Mouse (Mus musculus) urinary bladder, postnatal 14 days (tissue): ENCODE measurements at regions not wholly inside any gene's neighbourhood (a gene's known extent, or its start where the extent isn't known, plus 50 kb on each side); places are given as distances from the start of the nearest gene placed in this dataset.

Experiments used
- DNase-seq: peaks from one replicate; pipeline ENCODE4 v3.0.0; 2021; ENCODE audit warnings: low spot score

GRCm38 (mm10) chr17:64499281-64499997, 101.1 kb upstream of the Man2a1 start:
- DNase-seq, result peak; percentile 49

DNA sequence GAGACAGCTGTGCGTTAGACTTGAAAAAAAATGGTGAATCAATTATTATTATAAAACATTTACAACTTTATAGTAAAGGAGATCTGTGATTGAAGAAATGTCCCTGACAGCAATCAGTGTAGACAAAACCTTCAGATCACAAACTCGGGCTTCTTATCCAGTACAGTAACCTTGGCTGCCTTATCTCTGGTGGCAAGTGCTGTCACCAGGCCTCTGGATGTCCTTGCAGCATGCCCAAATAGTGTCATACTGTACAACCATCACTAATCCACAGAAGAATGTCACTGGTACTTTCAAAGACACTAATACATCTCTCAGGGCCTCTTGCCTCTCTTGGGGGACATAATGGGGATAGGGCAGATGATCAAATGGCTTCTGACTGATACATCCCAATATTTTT, 98.2 kb upstream of the Man2a1 start:
- no peak for DNase-seq

DNA sequence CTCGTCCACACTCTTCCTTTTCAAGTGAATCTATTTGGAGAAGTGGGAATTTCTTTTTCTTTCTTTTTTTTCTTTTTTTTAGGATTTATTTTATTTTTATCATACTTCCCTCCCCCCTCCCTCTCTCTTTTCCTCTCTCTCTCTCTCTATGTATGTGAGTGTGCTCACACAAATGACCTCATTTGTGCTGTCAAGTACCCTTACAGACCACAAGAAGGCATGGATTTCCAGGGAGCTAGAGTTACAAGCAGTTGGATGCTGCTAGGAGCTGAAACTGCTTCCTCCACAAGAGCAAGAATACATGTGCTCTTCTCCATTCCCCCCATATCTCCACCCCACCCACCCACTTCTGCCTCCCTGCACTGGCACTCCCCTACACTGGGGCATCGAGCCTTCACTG, 94.6 kb upstream of the Man2a1 start:
- DNase-seq, result no peak

- no peak for DNase-seq
Measured at GRCm38 (mm10) chr17:64511139-64511779, 89.3 kb upstream of the Man2a1 start.

DNA sequence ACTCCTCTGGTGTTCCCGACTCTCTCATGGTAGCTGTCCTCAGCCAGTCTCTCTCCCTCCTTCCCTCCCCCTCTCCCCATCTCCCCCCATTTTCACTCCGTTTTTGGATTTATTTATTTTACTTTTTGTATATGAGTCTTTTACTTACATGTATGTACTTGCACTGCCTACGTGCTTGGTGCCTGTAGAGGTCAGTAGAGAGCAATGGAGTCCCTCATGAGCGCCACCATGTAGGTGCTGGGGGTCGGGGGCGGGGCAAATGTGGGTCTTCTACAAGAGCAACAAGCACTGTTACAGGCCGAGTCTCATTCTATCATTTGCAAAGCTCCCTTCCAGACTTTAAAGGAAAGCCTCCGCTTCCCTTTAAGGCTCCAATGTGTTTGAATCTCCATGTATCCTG, 78.3 kb upstream of the Man2a1 start:
- no peak for DNase-seq

DNA sequence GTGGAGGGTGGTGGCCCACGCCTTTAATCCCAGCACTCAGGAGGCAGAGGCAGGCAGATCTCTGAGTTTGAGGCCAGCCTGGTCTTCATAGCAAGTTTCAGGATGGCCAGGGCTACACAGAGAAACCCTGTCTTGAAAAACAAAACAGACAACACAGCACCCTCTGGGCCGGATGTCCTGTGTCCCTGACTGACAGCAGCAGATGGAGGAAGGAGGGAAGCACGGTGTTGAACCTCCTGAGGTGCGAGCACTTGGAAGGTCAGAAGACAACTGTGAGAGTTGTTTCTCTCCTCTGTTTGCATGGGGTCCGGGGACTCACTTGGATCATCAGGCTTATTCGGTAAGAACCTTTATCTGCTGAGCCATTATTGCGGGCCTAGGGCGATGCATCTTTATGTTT, 76.6 kb upstream of the Man2a1 start:
- DNase-seq, result no peak

DNA sequence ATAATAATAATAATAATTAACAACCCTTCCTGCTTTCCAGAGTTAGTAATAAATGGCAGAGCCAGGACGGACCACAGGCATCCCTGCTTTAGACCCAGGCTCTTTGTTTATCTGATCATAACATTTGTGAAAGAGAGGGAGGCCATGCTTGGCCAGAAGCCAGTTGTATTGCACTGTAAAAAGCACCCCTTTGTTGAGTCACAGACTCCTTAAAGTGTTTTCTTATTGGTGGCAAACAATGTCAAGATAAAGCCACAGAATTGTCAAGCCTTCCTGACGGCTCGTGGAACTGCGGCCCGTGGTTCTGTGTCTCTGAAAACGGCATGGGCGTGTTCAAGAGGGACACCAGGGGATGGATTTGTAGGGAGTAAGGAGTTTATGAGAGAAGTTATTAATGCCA, 72.7 kb upstream of the Man2a1 start:
- DNase-seq, result no peak

DNA sequence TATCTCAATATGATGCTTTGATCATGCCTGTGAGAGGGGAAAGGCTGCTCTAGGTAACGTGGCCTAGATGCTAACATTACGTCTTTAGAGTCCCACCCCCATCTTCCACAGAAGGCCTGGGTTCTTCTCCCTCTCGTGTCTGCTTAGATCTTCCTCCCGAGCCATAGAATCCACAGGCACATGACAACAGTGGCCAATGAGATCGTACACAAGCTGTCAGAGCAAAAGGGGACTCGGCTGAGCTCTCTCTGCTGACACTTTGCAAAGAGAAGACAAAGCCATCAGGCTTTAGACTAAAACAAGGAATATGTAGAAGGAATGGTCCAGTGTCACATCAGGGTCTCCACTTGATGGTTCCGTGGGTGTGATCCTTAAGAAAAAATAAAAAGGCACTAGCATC, 72.1 kb upstream of the Man2a1 start:
- DNase-seq, result no peak

GRCm38 (mm10) chr17:64529296-64529994, 71.1 kb upstream of the Man2a1 start:
- no peak for DNase-seq

DNA sequence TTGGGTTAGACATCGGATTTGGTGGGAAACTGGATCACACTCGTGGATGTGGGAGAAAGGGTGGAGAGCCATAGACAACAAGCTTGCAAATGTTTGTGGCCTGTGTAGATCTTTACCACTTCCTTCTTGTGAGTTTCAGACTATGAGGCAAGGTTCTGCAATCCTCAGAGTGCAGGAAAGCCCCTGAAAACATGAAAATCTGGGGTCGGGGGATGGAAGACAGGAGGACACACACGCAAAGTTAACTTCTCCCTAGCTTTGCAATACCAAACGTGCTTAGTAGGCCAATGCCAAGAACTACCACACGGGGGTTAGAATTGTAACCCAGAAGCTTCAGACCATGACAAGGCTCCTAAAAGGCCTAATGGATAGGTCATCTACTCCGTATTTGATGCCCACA, 69.4 kb upstream of the Man2a1 start:
- DNase-seq, result no peak

DNA sequence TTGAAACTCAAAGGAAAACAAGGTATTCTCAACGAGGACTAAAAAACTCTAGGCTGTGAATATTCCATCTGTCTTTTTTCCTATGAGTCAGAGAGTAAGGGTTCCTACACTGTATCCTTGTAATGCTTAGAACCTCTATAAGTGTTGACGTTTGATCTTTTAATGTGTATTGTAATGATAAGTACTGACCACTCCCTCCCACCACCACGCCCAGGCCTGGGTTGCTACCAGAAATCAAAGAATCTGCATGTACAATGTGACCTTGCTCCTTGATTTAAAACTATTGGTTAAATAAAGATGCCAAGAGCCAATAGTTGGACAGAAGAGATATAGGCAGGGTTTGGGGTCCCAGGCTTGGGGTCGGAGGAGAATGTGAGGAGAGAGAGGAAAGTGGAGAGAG, 66.2 kb upstream of the Man2a1 start:
- no peak for DNase-seq

GRCm38 (mm10) chr17:64538520-64538953, 62.0 kb upstream of the Man2a1 start:
- DNase-seq, result no peak

DNA sequence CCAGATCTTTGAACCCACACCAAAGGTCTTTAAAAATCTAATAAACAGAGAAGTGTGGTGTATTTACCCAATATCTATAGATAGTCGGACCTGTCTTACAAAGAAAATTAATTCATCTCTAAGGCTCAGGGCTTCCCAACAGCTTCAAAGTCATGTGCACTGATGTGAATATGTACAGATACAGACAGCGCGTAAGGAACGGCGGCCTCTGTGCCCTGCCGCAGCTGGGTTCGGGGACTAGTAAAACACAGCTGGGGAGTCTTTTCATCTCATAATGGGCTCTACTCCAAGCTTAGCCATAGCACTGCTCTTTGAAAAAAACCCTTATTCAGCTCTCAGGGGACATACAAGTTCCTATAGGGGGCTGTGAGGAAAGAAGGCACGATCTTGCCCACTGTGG, 60.1 kb upstream of the Man2a1 start:
- DNase-seq, result no peak

- no peak for DNase-seq
Measured at GRCm38 (mm10) chr17:64548536-64548935, 52.0 kb upstream of the Man2a1 start.

DNA sequence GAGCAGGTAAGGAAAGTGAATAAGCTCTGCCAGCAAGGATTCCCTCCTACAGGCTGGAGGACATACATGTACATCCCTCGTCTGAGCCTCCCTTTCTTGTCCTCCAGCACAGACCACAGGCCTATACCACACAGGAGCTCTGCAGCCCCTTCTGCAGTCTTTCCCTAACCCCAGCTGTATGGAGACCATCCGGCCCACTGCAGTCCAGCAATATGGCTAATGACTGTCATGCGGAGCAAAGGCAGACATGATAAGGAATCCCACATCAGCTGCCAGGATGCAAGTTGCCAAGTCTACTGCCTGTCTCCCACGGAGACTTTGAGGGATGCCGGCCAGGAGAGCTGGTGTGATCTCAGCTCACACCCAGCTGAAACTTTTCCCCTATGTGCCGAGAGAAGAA, 50.5 kb upstream of the Man2a1 start:
- no peak for DNase-seq
